Mouse (Mus musculus): ENCODE measurements around the gene Tnfsf13b. TPM values are rescaled to one million over a fixed set of nuclear protein-coding genes. Genes with fewer than 3 reads are reported as not detected.

The Tnfsf13b gene
- 0.08 TPM in 1 of 2 replicates, not detected in the other for polyA plus RNA-seq (2016; fragmentation: Nextera tagmentation; extraction: Ambion mirVana)

DNA sequence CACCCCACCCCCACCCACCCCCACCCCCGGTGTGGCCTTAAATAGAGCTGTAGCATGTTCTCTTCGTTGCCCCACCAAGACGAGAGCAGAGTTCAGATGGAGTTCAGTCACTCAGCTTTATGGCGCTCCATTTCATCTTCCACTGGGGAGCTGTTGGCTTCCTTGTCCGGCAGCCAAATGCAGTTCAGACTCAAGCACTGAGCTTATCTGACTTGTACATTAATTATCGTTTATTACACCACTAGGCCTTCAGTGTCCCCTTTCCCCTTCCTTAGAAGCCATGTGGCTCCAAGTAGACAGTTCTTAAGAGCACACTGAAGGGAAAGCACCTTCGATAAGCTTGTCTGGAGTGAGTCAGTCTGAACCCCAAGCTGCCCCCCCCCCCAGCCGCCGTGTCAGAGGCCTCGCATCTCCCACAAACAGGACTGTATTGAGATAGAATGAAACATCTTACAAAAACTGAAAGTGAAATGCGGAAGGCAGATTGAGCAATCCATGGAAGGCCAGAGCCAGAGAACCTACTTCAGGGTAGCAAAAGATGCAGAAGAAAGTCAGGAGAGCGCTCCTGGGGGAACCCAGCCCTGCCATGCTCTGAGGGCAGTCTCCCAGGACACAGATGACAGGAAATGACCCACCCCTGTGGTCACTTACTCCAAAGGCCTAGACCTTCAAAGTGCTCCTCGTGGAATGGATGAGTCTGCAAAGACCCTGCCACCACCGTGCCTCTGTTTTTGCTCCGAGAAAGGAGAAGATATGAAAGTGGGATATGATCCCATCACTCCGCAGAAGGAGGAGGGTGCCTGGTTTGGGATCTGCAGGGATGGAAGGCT is at the start of gene Tnfsf13b:
Gene Tnfsf13b, plus strand, starts transcription at position 312 of the 830 bp plus-strand sequence.
- Histone ChIP-seq H3K27ac (replicated peaks) (peak within 1 kb of the TSS; percentile 24; the same call in 1 of the 2 replicates), H3K9me3 (no peaks in the 10 kb centered on the region), H3K4me1 (peaks cover 10% of the 10 kb centered on the region), H3K27me3 (replicated peaks; ENCODE audit: low read depth, poor library complexity, severe bottlenecking) (peaks cover 19% of the 10 kb centered on the region), H3K36me3 (replicated peaks) (no peaks in the 10 kb centered on the region), H3K4me3 (peak within 1 kb of the TSS; percentile 65)
- WGBS, result 79% methylated on average over 16 of the region's 16 CpGs
- no peak for DNase-seq (ENCODE audit: low spot score)

- 64% methylated on average over 4 of the region's 4 CpGs for WGBS
- H3K4me1 ChIP-seq, result no peaks in the 10 kb centered on the region
- DNase-seq (ENCODE audit: low spot score), result no peak
- no peaks in the 10 kb centered on the region for H3K36me3 ChIP-seq (replicated peaks)
- no peak overlapping the region for H3K27ac ChIP-seq (replicated peaks)
- H3K4me3 ChIP-seq, result no peak overlapping the region
- no peaks in the 10 kb centered on the region for H3K27me3 ChIP-seq (replicated peaks; ENCODE audit: low read depth, poor library complexity, severe bottlenecking)
- H3K9me3 ChIP-seq, result no peaks in the 10 kb centered on the region
Observed at GRCm38 (mm10) chr8:9958338-9958737, 47.9 kb upstream of the Tnfsf13b start.

- H3K4me3 ChIP-seq, result no peak overlapping the region
- H3K4me1 ChIP-seq, result no peaks in the 10 kb centered on the region
- no peaks in the 10 kb centered on the region for H3K27me3 ChIP-seq (replicated peaks; ENCODE audit: low read depth, poor library complexity, severe bottlenecking)
- no peaks in the 10 kb centered on the region for H3K36me3 ChIP-seq (replicated peaks)
- WGBS, result 86% methylated on average over 2 of the region's 2 CpGs
- H3K9me3 ChIP-seq, result no peaks in the 10 kb centered on the region
- no peak for DNase-seq (ENCODE audit: low spot score)
- no peak overlapping the region for H3K27ac ChIP-seq (replicated peaks)
Observed at GRCm38 (mm10) chr8:9959919-9960318, 46.3 kb upstream of the Tnfsf13b start.

DNA sequence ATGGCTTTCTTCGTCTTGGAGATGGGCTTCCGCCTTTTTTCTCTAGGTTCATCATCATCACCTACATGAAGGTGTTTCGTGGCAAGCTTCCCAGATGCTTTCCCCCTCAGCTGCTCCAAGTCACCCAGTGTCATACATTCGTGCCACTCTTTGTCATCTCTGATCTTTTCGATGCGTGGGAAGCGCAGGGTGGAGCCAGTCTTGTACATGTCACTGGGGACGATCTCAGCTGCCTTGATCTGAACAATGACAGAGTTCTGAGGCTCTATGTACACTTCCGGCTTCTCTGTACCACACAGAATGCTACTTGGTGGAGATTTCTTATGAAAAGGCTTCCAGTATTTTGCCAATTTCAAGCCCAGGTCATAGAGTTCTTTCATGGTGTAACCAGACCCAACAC is 34.4 kb upstream of the Tnfsf13b start:
- 94% methylated on average over 9 of the region's 9 CpGs for WGBS
- no peak for DNase-seq (ENCODE audit: low spot score)
- no peak overlapping the region for H3K4me3 ChIP-seq
- peaks cover 13% of the 10 kb centered on the region for H3K4me1 ChIP-seq
- no peak overlapping the region for H3K27ac ChIP-seq (replicated peaks)
- no peaks in the 10 kb centered on the region for H3K9me3 ChIP-seq
- no peaks in the 10 kb centered on the region for H3K27me3 ChIP-seq (replicated peaks; ENCODE audit: low read depth, poor library complexity, severe bottlenecking)
- H3K36me3 ChIP-seq (replicated peaks), result peaks cover 45% of the 10 kb centered on the region

DNA sequence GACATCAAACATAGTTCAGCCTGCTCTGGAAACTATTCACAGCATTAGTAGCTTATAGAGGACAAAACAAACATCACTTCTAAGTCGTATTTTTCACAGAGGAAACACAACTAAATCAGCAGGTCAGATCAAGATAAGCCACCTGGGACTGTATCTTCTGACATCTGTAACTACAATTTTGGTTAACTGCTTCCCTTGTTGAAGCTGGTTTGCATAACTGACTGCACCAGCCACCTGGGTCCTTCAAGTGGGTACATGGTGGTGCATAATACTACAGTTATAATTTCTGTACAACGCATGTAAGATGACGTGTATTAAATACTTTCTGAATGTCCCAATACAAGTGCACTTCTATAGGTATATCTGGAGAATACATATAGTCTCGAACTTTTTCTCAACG is 31.0 kb upstream of the Tnfsf13b start:
- 51% methylated on average over 5 of the region's 5 CpGs for WGBS
- H3K27ac ChIP-seq (replicated peaks), result no peak overlapping the region

DNA sequence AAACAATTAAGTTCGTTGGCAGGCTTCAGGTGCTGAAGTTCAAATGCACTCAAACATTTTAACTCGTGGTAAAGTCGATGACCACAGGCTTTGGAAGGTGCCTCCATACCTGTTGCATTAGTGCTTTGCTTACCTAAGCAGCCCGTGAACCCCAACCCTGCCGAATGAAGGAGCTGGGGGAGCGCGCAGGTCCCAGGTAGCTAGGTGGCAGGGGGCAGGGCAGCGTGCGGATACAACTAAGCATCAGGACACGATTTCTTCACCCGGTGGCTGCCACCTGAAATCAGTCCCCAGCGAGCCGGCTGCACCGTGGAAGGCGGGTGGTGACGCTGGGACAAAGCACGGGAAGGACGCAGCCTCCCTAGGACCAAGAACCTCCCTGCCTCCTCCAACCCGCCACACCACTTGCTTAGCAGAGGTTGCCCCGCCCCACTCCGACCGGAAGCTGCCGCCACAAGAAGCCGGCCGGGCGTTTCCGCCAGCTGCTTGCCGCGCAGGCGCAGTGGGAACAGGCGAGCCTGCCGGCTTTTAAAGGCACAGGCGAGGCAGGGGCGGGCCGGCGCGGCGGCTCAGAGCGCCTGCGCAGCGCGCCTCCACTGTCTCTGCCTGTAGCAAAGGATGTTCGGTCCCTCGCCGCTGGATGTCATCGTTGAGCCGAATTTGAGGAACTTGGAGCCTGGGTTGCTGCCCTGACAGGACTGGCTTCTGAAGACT is 30.2 kb upstream of the Tnfsf13b start:
- Histone ChIP-seq H3K9me3 (no peaks in the 10 kb centered on the region), H3K27ac (replicated peaks) (peak overlapping the region; percentile 82)
- WGBS, result under 1% methylated on average over 47 of the region's 47 CpGs

More for the DNA sequence above, 31.0 kb upstream of the Tnfsf13b start:
- Histone ChIP-seq H3K27me3 (replicated peaks; ENCODE audit: low read depth, poor library complexity, severe bottlenecking) (no peaks in the 10 kb centered on the region), H3K4me1 (peaks cover 34% of the 10 kb centered on the region), H3K9me3 (no peaks in the 10 kb centered on the region), H3K4me3 (peak overlapping the region; percentile 80), H3K36me3 (replicated peaks) (peaks cover 30% of the 10 kb centered on the region)
- no peak for DNase-seq (ENCODE audit: low spot score)

GRCm38 (mm10) chr8:9977016-9977415 is 29.3 kb upstream of the Tnfsf13b start:
- Histone ChIP-seq H3K4me1 (peaks cover 34% of the 10 kb centered on the region), H3K27me3 (replicated peaks; ENCODE audit: low read depth, poor library complexity, severe bottlenecking) (no peaks in the 10 kb centered on the region), H3K4me3 (peak overlapping the region; percentile 88), H3K27ac (replicated peaks) (peak overlapping the region; percentile 90), H3K9me3 (no peaks in the 10 kb centered on the region), H3K36me3 (replicated peaks) (peaks cover 20% of the 10 kb centered on the region)
- WGBS, result 48% methylated on average over 15 of the region's 15 CpGs
- DNase-seq (ENCODE audit: low spot score), result peak; percentile 10

More for the DNA sequence above, 30.2 kb upstream of the Tnfsf13b start:
- H3K36me3 ChIP-seq (replicated peaks), result peaks cover 26% of the 10 kb centered on the region
- no peaks in the 10 kb centered on the region for H3K27me3 ChIP-seq (replicated peaks; ENCODE audit: low read depth, poor library complexity, severe bottlenecking)
- H3K4me1 ChIP-seq, result peaks cover 34% of the 10 kb centered on the region
- DNase-seq (ENCODE audit: low spot score), result peak; percentile 100
- H3K4me3 ChIP-seq, result peak overlapping the region; percentile 80

DNA sequence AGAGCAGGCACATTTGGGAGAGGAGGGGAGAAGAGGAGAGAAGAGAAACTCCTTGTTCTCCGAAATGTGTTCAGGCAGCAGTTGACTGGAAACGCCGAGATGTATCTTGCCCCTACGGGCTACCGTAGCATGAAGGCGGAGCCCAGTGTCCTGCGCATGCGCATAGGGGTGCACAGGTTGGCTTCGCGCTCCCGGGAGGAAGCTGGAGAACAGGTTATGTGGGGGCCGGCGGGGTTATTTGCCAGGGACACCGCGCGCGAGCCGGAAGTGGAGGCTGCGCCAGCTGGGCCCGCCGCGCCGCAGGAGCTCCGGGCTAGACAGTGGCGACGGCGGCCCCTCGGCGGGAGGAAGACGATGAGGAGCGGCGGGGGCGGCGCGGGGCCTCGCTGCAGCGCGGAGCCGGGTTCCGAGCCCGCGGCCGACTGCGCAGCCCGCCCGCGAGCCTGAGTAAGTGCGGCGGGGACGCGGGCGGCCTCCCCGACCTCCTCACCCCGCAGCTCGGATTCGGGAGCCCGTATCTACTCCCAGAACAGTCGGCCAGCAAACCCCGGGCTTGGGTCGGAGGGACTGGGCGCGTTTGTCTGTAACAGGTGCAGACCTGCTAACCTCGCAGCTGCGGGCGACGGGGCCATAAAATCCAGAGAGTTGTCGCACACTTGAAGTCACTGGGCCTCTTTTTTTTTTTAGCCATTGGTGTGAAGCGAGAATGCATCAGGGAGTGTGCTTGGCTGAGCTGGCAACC is 28.5 kb upstream of the Tnfsf13b start, which contains the start of the genes Lig4 and Abhd13:
Gene Lig4, minus strand, starts transcription at position 114 of the 742 bp plus-strand sequence.
Gene Abhd13, plus strand, starts transcription at position 135 of the 742 bp plus-strand sequence.
- Histone ChIP-seq H3K27ac (replicated peaks) (peak within 1 kb of the TSS; percentile 90), H3K9me3 (no peaks in the 10 kb centered on the region), H3K27me3 (replicated peaks; ENCODE audit: low read depth, poor library complexity, severe bottlenecking) (no peaks in the 10 kb centered on the region), H3K4me1 (peaks cover 34% of the 10 kb centered on the region), H3K36me3 (replicated peaks) (peaks cover 18% of the 10 kb centered on the region), H3K4me3 (peak within 1 kb of the TSS; percentile 88)
- DNase-seq (ENCODE audit: low spot score), result peak; percentile 97
- under 1% methylated on average over 68 of the region's 68 CpGs for WGBS

GRCm38 (mm10) chr8:9978475-9979230 is 27.6 kb upstream of the Tnfsf13b start:
- Histone ChIP-seq H3K27ac (replicated peaks) (no peak overlapping the region), H3K9me3 (no peaks in the 10 kb centered on the region), H3K4me3 (peak overlapping the region; percentile 88), H3K4me1 (peaks cover 34% of the 10 kb centered on the region), H3K36me3 (replicated peaks) (peaks cover 18% of the 10 kb centered on the region), H3K27me3 (replicated peaks; ENCODE audit: low read depth, poor library complexity, severe bottlenecking) (no peaks in the 10 kb centered on the region)
- WGBS, result 63% methylated on average over 18 of the region's 18 CpGs
- peak; percentile 8 for DNase-seq (ENCODE audit: low spot score)

DNA sequence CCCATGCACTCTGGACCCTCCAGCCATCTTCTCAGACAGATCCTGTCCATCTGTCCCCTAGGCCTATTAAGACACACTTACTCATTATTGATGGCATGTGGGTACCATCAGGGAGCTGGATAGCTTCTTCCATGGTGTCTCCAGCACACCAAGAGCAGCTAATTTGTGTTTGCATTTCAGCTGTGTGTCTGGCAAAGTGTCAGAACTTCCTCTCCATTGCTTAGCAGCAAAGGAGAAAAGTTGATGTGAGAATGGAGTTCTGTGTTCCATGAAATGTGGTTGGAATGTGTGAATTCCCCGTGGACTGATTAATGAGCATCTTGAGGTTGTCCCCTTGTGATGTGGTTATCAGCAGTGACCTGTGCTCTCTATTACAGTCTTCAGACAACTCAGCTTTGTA is 26.5 kb upstream of the Tnfsf13b start:
- H3K27me3 ChIP-seq (replicated peaks; ENCODE audit: low read depth, poor library complexity, severe bottlenecking), result no peaks in the 10 kb centered on the region
- 90% methylated on average over 1 of the region's 1 CpGs for WGBS
- H3K36me3 ChIP-seq (replicated peaks), result peaks cover 24% of the 10 kb centered on the region

GRCm38 (mm10) chr8:9980188-9980587 is 26.1 kb upstream of the Tnfsf13b start:
- Histone ChIP-seq H3K4me3 (no peak overlapping the region), H3K27ac (replicated peaks) (no peak overlapping the region), H3K27me3 (replicated peaks; ENCODE audit: low read depth, poor library complexity, severe bottlenecking) (no peaks in the 10 kb centered on the region), H3K36me3 (replicated peaks) (peaks cover 24% of the 10 kb centered on the region), H3K4me1 (peaks cover 31% of the 10 kb centered on the region), H3K9me3 (no peaks in the 10 kb centered on the region)
- no peak for DNase-seq (ENCODE audit: low spot score)

More for the DNA sequence above, 26.5 kb upstream of the Tnfsf13b start:
- DNase-seq (ENCODE audit: low spot score), result no peak
- Histone ChIP-seq H3K9me3 (no peaks in the 10 kb centered on the region), H3K27ac (replicated peaks) (no peak overlapping the region), H3K4me1 (peaks cover 34% of the 10 kb centered on the region), H3K4me3 (no peak overlapping the region)
